Mouse (Mus musculus) monocyte, adult 2 months (primary cell): ENCODE data around the gene Usp25.

Experiments
- DNase-seq, 2 experiments: peaks; one replicate each; pipeline ENCODE4 v3.0.0; 2022; ENCODE audit warnings: low spot score in 2 of 2, low read depth in 1 of 2

The Usp25 gene

GRCm38 (mm10) chr16:77013427-77014320 lies at the start of gene Usp25:
Gene Usp25, plus strand, starts transcription at chr16:77013706.
- peak; percentile 73 to 85 for DNase-seq

GRCm38 (mm10) chr16:76967593-76968275 lies 45.8 kb upstream of the Usp25 start:
- no peak for DNase-seq

- no peak for DNase-seq
Measured at GRCm38 (mm10) chr16:76971211-76971610, 42.3 kb upstream of the Usp25 start.

GRCm38 (mm10) chr16:76976787-76977430 lies 36.6 kb upstream of the Usp25 start:
- no peak for DNase-seq

- DNase-seq = no peak
Measured at GRCm38 (mm10) chr16:76983696-76984095, 29.8 kb upstream of the Usp25 start.

- no peak for DNase-seq
Measured at GRCm38 (mm10) chr16:76987711-76988110, 25.8 kb upstream of the Usp25 start.

GRCm38 (mm10) chr16:77003900-77004299 lies 9.6 kb upstream of the Usp25 start:
- no peak for DNase-seq

- no peak for DNase-seq
Measured at GRCm38 (mm10) chr16:77009173-77009572, 4.3 kb upstream of the Usp25 start.

- DNase-seq = no peak
Measured at GRCm38 (mm10) chr16:77014321-77015211, 1.1 kb downstream of the Usp25 start.

GRCm38 (mm10) chr16:77015380-77016346 lies 2.2 kb downstream of the Usp25 start:
- DNase-seq = no peak

GRCm38 (mm10) chr16:77017931-77018330 lies 4.4 kb downstream of the Usp25 start:
- DNase-seq = no peak

- no peak for DNase-seq
Measured at GRCm38 (mm10) chr16:77020190-77020589, 6.7 kb downstream of the Usp25 start.

GRCm38 (mm10) chr16:77023627-77024379 lies 10.3 kb downstream of the Usp25 start:
- no peak for DNase-seq

- no peak for DNase-seq
Measured at GRCm38 (mm10) chr16:77026099-77026498, 12.6 kb downstream of the Usp25 start.

- no peak for DNase-seq
Measured at GRCm38 (mm10) chr16:77026933-77027332, 13.4 kb downstream of the Usp25 start.

- DNase-seq = no peak
Measured at GRCm38 (mm10) chr16:77027976-77028686, 14.6 kb downstream of the Usp25 start.

- DNase-seq = no peak
Measured at GRCm38 (mm10) chr16:77028687-77029417, 15.3 kb downstream of the Usp25 start.

- no peak for DNase-seq
Measured at GRCm38 (mm10) chr16:77030435-77030834, 16.9 kb downstream of the Usp25 start.
